Mouse (Mus musculus): ENCODE results near the gene Gm1113.
A peak's percentile ranks its signal among the peaks of the same experiment; 100 is the strongest.

Gm1113 gene

DNA sequence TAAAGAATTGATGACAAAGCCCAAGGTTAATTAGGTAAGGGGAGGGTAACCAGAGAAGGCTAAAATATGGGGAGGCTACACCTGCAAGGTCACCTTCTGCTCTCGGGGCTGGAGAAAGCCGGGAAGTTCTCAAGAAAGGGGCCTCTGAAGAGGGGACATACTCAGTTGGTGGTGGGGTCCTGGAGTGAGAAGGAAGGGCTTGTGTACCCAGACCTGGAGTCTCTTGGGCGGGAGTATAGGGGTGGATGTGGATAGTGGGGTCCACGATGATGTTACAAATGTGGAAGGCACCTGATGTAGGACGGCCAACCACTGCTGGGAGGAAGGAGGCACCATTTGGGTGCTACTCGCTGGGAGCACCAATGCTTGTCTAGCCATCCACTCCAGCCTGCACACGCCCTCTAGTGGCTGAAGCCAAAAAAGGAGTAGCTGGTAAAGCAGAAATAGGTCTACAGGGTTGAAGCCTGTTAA is 5.9 kb upstream of the Gm1113 start:
- peak; percentile 78 for DNase-seq

DNA sequence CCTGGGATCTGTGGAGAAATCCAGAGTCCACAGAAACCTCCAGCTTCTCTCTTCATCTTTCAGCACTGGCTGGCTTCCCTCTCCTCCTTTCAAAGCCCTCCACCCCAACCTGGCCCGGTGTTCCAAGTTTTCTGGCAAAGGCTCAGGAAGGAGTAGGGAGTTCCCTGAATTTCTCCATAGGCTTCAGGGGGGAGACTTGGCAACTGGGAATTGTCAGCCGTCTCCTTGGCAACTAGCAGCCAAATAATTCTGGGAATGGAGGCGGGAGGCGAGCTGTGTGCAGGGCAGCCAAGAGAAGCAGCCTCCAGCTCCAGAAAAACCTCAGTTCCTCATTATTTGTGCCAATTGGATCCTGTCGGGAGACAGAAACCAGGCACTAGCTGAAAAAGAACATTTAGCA is 5.5 kb upstream of the Gm1113 start:
- no peak for DNase-seq

DNA sequence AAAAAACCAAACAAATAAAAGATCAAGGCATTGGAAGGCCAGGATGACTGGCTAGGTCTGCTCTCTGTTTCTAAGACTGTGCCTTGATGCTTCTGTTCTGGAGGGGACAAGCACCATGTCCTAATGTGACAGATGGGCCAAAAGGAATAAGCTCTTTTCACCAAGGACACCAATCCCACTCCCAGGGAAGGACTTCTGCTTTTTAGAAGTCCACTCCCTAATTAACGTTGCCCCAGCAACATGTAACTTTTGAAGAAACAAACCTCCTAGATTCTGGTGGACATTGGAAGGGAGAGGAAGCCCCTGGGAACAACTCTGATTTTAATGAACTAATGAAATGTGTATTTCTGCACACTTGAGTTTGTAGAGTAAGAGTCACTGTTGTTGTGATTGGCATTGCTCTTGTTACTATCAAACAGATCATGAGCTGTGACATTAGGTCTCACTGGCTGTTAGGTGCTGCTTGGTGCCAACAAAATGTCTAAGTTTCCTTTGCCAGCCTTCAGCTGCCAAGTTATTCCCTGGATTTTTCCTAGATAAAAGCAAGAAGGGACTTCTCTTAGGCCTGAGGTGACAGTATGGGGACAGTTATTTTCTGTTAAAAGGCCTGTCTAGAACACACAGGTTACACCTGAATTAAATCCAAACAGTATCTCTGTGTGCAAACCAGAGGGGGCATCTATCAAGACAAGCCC is 4.9 kb upstream of the Gm1113 start:
- no peak for DNase-seq

DNA sequence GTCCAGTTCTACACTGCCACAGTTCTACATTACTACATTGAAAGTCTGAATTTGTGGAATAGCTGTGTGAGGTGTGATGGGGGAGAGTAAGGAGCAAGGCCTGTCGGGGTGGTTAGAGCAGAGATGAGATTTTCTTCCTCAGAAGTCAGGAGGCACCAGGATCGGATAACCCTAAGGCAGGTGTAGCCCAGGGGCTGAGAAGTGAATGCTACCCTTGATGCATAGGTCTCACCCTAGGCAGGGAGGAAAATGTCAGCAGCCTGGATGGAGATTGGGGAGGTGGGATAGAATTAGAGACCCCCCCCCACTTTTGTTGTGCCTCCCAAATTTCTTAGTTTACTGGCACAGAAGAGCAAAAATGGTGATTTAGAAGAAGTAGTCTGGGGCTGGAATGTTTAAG is 4.2 kb upstream of the Gm1113 start:
- no peak for DNase-seq

DNA sequence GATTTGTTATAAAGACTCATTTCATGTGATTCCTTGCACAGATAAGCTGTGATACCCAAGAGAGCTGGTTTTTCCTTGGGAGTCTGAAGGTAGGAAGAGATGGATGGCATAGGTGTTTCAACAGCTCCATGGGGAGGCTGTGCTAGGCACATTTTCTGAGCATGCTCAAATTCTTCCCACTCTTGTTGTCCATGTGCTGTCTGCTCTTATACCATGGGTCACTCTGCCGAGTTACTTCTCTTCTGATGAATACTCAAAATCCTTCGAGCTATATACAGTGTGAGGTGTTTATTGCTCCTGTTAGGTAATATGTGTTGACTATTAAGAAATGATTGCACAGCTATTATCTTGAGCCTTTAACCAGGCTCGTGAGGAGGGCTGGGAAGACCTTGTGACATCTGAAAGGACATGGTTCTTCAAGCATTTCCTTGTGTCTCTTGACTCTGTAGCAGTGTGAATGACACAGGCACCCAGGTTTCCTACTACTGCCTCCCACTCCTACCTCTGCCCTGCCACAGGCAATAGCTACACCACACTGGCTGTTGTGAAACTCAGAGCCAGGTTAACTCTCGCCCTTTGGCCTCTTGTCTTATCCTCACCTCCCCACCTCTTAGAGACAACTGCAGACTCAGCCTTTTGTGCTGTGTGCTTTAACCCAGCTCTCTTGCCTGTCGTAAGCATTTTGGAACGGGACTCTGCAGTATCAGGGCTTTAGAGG is 2.7 kb upstream of the Gm1113 start:
- no peak for DNase-seq

DNA sequence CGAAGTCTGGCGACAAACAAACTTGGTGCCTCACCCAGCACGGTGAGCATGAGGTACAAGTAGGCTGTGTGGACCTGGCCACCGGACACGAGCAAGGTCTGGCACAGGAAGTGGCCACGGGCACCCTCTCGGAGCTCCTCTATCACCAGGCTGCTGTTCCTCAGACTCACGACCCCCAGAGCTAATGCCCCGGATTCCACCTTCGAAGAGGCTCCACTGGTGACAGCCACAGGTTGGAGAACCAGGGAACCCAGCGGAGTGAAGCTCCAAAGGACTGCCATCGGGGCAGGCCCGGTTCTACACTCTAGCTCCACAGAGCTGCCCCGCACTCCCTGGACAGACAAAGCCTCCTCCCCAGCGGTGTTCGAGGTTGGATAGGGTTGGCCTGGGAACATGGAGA is 1.4 kb downstream of the Gm1113 start:
- DNase-seq, result no peak

DNA sequence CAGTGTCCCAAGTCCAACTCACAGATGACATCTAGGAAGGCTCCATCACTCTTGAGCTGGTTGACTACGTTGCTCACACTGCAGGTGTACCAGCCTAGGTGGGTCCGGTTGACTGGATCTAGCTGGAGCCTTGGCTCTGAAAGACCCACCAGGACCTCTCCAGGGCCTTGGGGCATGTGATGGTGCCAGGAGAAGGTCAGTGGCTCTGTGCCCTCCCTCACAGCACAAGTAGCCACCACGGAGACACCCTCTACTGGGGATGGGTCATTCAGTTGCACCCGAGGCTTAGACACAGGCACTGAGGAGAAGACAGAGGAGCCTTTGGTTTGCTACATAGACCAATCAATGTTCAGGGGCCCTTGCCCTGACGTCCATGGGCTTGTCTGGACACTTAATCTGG is 1.9 kb downstream of the Gm1113 start:
- DNase-seq, result no peak

DNA sequence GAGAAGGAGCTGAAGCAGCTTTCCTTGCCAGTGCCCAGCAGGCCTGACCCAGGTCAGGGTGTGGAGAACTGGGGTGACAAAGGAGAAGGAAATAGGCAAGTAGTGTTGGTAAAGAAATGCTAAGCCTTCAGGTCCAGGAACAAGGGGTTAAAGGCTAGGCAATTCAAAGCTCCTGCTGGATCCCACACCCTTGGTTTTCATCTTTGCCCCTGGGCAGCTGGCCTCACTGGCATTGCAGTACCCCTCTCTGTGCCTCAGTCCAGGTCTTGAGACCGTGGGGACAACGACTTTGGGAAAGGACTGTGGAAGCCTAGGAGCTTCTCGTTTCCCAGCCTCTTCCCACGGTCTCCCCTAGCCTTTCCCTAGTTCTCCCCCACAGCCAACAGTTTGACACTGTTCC is 4.2 kb downstream of the Gm1113 start:
- no peak for DNase-seq

DNA sequence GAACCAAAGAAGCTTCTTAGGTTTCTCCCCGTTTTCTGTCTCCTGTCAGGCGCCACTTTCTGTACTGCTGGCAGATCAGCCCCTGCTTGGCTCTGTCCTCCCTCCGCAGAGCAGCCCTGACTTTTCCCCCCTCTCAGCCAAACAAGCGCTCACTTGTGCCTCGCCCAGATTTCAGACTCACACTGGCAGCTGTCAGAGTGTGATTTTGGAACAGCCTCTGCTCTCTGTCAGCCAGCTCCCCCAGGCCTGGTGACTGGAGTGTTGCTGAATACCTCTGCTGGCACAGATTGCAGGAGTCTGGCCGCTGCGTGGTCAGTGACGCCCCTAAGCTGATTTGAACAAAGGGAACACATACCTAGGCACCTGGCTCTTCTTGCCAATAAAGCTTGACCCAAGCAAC is 9.8 kb downstream of the Gm1113 start:
- DNase-seq, result no peak

DNA sequence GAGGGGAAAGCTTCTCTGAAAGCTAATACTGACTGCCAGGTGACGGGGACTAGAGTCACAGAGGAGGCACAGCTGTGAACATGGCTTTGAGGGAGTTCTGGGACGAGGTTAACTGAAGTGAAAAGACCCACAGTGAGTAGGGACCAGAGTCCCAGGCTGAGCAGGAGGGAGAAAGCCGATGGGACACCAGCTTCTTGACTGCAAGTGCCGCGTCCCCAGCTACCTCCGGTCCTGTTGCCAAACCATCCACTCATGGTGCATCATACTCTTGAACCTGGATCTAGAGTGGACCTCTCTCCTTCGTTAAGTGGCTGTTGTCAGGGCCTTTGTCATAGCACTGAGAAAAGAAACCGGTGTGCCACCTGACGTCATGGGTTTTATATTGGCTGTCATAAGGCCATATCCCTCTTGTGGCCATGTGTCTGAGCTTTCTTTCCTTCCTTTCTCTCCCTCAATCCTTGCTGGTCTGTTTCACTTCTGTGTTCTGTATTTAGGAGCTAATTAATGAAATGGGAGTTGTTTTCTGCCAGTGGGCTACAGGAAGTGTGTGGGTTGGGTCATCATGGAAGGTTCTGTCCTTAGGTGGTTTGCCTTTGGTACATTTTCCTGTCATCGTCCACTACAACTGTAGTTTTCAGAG is 15.6 kb downstream of the Gm1113 start:
- DNase-seq, result no peak

DNA sequence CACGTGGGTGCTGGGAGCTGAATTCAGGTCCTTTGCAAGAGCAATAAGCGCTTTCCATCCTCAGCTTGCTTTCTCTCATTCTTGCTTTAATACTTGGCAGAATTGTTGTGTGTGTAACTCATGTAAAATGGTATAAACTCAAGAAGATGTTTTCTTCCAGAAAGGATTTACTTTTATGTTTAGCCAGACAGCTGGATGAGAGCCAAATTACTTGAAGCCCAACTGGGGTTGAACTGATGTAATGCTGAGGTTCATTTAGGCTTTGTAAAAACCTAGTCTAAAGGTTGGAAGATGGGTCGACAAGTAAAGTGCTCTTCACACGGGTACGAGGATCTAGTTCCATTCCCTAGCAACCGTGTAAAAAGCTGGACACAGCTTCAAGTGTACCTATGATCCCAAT is 18.1 kb downstream of the Gm1113 start:
- DNase-seq, result no peak

DNA sequence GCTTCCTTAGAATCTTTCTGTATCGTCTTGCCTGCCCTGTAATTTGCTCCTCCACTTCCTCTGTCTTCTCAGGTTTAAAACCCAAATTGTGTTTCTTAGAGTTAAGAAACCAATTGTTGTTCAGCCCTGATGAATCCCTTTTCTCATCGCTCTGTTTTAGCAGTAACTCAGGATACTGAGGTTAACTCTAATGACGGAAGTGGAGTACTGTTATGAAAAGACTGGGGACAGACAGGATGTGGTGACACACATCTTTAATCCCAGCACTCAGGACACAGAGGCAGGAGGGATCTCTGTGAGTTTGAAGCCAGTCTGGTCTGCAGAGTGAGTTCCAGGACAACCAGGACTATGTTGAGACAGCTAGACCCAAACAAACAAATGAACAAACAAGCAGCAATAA is 22.6 kb downstream of the Gm1113 start:
- no peak for DNase-seq

DNA sequence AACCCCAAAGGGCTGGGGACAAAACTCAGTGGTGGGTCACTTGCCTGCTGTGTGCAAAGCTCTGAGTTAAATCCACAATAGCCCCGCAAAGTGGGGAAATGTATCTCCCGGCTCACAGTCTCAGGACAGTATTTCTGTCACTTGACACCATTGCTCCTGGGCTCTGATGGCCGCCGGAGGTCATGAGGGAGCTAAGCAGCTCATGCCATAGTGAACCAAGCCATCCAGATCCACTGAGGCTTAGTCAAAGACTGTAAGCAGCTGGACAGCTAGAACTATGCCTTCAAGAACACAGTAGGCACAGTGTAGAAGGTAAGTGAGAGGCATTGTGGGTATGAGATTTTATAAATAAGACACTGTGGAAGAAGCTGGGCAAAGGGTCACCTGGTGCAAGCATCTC is 23.1 kb downstream of the Gm1113 start:
- peak; percentile 5 for DNase-seq

DNA sequence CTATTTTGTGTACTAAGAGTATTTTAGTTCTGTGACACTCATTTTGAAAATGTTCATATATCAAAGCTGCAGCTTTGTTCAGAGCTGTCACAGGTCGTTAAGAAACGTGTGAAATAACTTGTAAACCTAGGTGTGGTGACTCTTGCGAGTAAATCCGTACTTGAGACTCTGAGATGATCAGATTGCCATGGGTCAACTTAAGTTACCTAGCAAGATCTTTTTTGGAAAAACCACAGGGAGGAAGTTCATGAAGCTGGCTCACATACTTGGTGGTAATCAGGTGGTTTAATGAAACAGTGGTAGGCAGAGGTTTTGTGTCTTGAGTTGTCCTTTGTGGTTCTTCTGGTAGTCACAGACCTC is 24.4 kb downstream of the Gm1113 start:
- no peak for DNase-seq

DNA sequence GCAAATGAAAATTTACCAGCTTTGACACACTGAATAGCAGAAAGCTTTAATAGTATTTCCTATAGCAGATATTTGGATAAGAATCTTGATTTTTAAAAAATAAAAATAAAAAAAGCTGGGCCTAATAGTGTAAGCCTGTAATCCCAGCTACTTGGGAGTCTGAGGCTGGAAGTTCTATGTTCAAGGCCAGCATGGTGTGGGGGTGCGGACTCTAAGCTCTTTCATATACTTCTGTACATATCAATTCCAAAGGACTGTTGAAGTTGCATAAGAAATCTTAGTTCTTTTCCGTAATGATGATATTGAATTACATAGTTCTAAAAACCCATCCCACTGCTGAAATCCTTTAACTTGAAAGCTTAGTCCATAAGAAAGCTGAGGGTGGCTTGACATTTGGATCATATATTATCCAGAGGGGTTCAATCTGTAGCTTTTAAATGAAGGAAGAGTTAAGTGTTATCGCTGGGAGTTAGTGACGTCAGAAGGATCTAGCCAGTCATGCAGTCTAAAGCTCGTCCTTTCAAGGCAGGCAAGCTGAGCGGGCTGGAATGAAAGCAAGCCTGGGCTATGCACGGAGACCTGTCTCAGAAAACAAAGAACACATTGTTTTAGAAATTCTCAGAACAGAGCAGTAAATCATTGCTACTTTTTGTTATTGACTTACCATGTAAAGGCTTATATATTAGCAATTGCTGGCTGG is 24.9 kb downstream of the Gm1113 start:
- peak; percentile 39 for DNase-seq

DNA sequence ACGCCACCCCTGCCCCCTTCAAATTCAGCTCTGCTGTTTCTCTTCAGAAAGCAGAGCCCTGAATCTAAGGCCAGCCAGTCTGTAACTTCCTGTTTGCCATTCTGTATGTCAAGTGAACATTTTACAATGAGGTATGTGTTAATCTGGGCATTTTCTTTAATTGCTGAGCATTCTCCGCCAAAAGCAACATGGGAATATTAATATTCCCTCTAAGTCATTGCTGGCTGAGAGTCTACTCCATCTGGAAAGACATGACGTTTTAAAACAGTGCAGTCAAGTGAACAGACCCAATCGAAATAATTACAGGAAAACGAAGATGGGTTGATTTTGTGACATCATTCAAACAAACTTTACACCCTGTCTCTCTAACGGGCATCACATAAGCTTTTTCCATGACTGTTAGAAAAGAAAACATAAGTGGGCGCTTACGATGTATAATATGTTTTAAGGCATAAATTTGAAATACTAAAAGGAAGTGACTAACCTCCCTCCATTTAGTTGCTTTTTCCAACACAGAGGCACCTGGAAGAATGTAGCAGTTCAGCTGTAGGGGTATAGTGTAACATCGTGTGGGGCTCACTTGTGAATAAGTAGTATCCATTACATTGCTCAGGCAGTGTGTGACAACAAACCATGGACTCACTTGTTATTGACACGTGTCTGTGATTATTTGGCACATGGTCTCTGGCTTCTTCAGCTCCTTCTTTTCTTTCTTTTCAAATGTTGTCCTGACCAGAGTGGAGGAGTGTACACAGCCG is 26.8 kb downstream of the Gm1113 start:
- no peak for DNase-seq

DNA sequence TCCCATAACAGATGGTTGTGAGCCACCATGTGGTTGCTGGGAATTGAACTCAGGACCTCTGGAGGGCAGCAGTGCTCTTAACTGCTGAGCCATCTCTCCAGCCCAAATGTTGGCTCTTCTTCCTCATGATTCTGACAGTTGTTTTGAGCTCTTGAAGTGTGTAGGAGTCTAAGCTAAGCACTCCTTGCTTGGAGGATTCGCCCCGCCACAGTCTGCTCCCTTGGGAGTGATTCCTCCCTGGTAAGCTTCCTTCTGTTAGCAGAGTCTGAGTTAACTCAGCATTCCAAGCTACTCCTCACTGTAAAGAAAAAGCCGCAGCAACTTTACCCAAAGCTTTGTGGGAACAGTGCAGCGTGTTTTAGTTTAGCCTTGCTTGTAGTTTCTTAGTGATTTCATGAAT is 29.6 kb downstream of the Gm1113 start:
- DNase-seq, result no peak

DNA sequence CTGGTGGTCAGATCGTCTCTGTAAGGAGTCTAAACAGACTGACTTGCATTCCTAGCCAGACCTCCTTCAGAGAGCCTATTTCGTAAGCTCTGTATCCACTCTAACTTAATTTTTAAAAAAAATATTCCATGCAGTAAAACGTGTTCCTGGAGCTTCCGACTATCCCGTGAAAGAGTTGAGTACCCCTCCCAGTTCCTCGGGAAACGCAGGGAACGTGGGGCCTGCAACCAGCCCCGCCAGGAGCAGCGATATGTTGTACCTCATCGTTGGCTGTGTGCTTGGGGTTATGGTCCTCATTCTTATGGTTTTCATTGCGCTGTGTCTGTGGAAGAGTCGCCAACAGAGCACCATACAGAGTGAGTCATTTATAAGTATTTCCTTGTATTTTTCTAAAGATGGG is 31.5 kb downstream of the Gm1113 start:
- no peak for DNase-seq

DNA sequence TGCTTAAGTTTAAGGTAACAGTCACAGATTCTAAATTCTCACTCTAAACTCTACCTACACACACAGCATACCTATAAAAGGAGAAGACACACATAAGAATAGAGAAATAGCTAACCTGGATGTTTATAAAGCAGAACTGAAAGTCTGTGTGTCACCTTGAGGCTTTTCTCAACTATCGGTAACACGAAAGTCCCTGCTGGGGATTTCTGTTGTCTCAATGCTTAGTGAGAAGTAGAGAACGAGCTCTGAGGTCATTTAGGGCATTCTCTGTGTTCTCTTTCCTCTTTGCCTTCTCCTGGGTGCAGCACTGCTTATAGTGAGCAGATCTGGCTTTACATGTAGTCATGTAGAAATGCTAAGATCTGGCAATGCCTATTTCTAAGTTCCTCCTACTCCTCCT is 34.1 kb downstream of the Gm1113 start:
- DNase-seq, result no peak

DNA sequence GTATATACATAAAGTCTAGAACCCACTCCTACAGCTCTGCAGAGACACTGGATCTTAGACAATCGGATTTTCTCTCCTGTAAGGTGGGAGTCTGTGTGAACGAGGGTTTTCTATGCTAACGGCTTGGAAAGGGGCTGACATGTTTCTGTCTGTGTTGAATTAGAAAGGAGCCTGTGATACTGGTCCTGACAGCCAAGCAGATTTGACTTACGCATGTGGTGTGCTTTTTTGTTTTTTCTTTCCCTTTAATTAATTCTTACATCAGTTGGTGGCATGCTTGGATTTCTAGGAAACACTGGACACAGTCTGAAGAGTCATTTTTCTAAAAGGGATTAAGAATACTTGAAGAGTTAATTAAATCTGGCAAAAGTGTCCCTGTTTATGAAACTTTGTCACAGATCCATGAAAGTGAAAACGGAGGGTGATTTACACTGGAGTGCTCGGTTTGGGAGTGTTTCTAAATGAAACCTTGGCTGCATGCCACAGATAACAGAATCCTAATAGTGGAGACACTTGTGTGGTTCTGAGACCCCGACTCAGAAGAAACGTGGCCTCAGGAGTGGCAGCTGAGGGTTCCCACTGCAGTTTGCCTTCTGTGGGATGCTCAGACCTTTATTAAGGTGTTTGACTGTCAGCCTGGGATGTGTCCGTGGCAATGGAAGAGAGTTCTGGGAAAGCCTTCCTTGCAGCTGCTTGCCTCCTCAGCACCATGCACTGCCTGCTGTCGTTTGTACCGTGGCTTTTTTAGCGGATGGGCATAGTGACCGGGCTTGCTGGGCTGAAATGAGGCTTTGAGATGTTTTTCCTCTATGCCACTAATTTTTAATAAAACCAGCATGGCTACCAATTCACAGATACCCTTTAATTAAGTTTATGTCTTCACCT is 35.8 kb downstream of the Gm1113 start:
- DNase-seq, result no peak

DNA sequence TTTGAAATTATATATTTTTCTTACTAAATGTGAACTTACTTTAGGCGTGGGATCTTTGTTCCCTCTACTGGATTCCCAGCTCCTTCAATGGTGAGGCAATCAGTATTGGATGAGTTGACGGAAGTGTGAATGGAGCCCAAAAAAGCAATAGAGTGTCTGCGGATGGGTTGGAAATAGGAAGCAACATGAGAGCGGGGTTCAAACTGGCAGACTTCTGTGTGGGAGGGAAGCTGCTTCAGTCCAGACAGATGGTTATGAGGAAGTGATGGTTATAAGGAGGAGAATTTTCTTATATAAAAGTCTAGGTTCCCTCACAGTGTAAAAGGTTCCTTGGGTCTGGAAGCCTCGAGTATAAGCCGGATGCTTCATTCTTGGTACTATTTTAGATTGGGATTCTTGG is 38.6 kb downstream of the Gm1113 start:
- DNase-seq, result no peak

DNA sequence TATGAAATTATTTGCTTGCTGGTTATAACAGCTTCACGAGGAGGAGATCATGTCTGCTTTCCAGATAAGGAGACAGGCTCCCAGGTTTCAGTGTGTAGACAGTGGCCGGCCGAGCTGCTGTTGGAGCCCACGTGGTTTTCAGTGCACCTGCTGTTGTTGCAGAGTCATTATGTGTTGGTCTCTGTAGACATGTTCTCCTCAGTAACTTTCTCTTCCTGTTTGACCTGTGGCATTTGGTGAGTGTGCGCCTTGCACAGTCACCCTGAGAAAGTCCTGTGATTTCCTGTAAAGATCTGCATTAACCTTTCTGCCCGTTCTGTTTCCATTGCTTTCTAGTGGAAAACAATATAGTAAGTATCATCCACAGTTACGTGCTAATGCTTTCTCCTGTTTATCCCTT is 42.7 kb downstream of the Gm1113 start:
- DNase-seq, result no peak
